Mouse (Mus musculus) kidney, postnatal 14 days (tissue): ENCODE measurements at regions not wholly inside any gene's neighbourhood (a gene's known extent, or its start where the extent isn't known, plus 50 kb on each side); places are given as distances from the start of the nearest gene placed in this dataset.
"Not testable (repeated sequence)": the region's sequence is repeated elsewhere in the genome, so short reads cannot be mapped to it uniquely, and the experiment has no call there.

ENCODE experiments used
- DNase-seq: peaks from one replicate; pipeline ENCODE4 v3.0.0; 2022; ENCODE audit warnings: mixed read lengths

- DNase-seq: no peak
Observed at GRCm38 (mm10) chr1:149129767-149130287, 831.3 kb downstream of the Pla2g4a start.

- DNase-seq: no peak
Observed at GRCm38 (mm10) chr1:149129138-149129537, 832.0 kb downstream of the Pla2g4a start.

- DNase-seq: no peak
Observed at GRCm38 (mm10) chr1:149127709-149128108, 833.4 kb downstream of the Pla2g4a start.

- DNase-seq: no peak
Observed at GRCm38 (mm10) chr1:149103396-149103795, 857.7 kb downstream of the Pla2g4a start.

- no peak for DNase-seq
Observed at GRCm38 (mm10) chr1:149097426-149097825, 863.7 kb downstream of the Pla2g4a start.

GRCm38 (mm10) chr1:149074681-149075080 lies 886.4 kb downstream of the Pla2g4a start:
- no peak for DNase-seq

- no peak for DNase-seq
Observed at GRCm38 (mm10) chr1:149069570-149069969, 891.5 kb downstream of the Pla2g4a start.

GRCm38 (mm10) chr1:149063011-149063410 lies 898.1 kb downstream of the Pla2g4a start:
- not testable (repeated sequence) for DNase-seq

GRCm38 (mm10) chr1:149038188-149038967 lies 922.7 kb downstream of the Pla2g4a start:
- no peak for DNase-seq

GRCm38 (mm10) chr1:149028316-149028715 lies 932.8 kb downstream of the Pla2g4a start:
- DNase-seq: no peak

- DNase-seq: no peak
Observed at GRCm38 (mm10) chr1:149021734-149022133, 939.4 kb downstream of the Pla2g4a start.

- DNase-seq: no peak
Observed at GRCm38 (mm10) chr1:149021273-149021672, 939.8 kb downstream of the Pla2g4a start.

GRCm38 (mm10) chr1:149014559-149014958 lies 946.5 kb downstream of the Pla2g4a start:
- DNase-seq: no peak

GRCm38 (mm10) chr1:149010767-149011166 lies 950.3 kb downstream of the Pla2g4a start:
- DNase-seq: no peak

GRCm38 (mm10) chr1:149000092-149000491 lies 961.0 kb downstream of the Pla2g4a start:
- no peak for DNase-seq

- no peak for DNase-seq
Observed at GRCm38 (mm10) chr1:148993586-148993985, 967.5 kb downstream of the Pla2g4a start.

- no peak for DNase-seq
Observed at GRCm38 (mm10) chr1:148977377-148977776, 983.7 kb downstream of the Pla2g4a start.

GRCm38 (mm10) chr1:148965358-148965757 lies 995.7 kb downstream of the Pla2g4a start:
- peak; percentile 12 for DNase-seq

- DNase-seq: no peak
Observed at GRCm38 (mm10) chr1:148934366-148934765, 1026.7 kb downstream of the Pla2g4a start.

- no peak for DNase-seq
Observed at GRCm38 (mm10) chr1:148924506-148924905, 1036.6 kb downstream of the Pla2g4a start.

GRCm38 (mm10) chr1:148917062-148917461 lies 1044.0 kb downstream of the Pla2g4a start:
- no peak for DNase-seq

GRCm38 (mm10) chr1:148912819-148913218 lies 1048.3 kb downstream of the Pla2g4a start:
- no peak for DNase-seq

GRCm38 (mm10) chr1:148904067-148904466 lies 1057.0 kb downstream of the Pla2g4a start:
- DNase-seq: no peak

GRCm38 (mm10) chr1:148903093-148903492 lies 1058.0 kb downstream of the Pla2g4a start:
- DNase-seq: no peak
